Mouse (Mus musculus) lung, postnatal 36 days (tissue): ENCODE results near the gene Mob3a.

Experiments used
- DNase-seq: peaks from one replicate; pipeline ENCODE4 v3.0.0; 2022; ENCODE audit warnings: mixed read lengths

Mob3a gene

GRCm38 (mm10) chr10:80677128-80677875 is 24.5 kb downstream of the Mob3a start:
- DNase-seq: peak; percentile 69

GRCm38 (mm10) chr10:80676198-80676928 is 25.4 kb downstream of the Mob3a start:
- DNase-seq: peak; percentile 99

- DNase-seq: no peak
These were observed 26.2 kb downstream of the Mob3a start for GRCm38 (mm10) chr10:80675405-80676197.

- DNase-seq: no peak
These were observed 26.8 kb downstream of the Mob3a start for GRCm38 (mm10) chr10:80674851-80675404.

- DNase-seq: peak; percentile 86
These were observed 27.5 kb downstream of the Mob3a start for GRCm38 (mm10) chr10:80674161-80674711.

GRCm38 (mm10) chr10:80673690-80674089 is 28.1 kb downstream of the Mob3a start:
- DNase-seq: no peak

GRCm38 (mm10) chr10:80671936-80672690 is 29.7 kb downstream of the Mob3a start:
- DNase-seq: peak; percentile 37

- DNase-seq: no peak
These were observed 30.5 kb downstream of the Mob3a start for GRCm38 (mm10) chr10:80671251-80671650.

GRCm38 (mm10) chr10:80670531-80670930 is 31.2 kb downstream of the Mob3a start:
- DNase-seq: no peak

GRCm38 (mm10) chr10:80669737-80670485 is 31.9 kb downstream of the Mob3a start:
- peak; percentile 92 for DNase-seq

GRCm38 (mm10) chr10:80669018-80669417 is 32.8 kb downstream of the Mob3a start:
- no peak for DNase-seq

- peak; percentile 74 for DNase-seq
These were observed 33.2 kb downstream of the Mob3a start for GRCm38 (mm10) chr10:80668614-80669013.

- no peak for DNase-seq
These were observed 34.9 kb downstream of the Mob3a start for GRCm38 (mm10) chr10:80666837-80667412.

GRCm38 (mm10) chr10:80665981-80666733 is 35.6 kb downstream of the Mob3a start:
- peak; percentile 32 for DNase-seq

GRCm38 (mm10) chr10:80665459-80665858 is 36.3 kb downstream of the Mob3a start:
- DNase-seq: peak; percentile 57

GRCm38 (mm10) chr10:80665016-80665380 is 36.8 kb downstream of the Mob3a start:
- DNase-seq: peak; percentile 92

GRCm38 (mm10) chr10:80664197-80665015 is 37.4 kb downstream of the Mob3a start:
- DNase-seq: peak; percentile 96

- peak; percentile 31 for DNase-seq
These were observed 38.1 kb downstream of the Mob3a start for GRCm38 (mm10) chr10:80663485-80664196.
